13 mouse cellular contexts compared by ENCODE assay signal in genomic region chr3:57505991-57506390, GRCm38 (mm10).
DNase-seq lines count a peak whose midpoint lies in the region; ATAC-seq and TF ChIP-seq lines count a peak whose summit lies in the region.
"Had no signal": no experiment of that assay in that cellular context is flagged by ENCODE, and none has a peak within 500 bp of the region (broad histone marks: within the 10 kb centered on the region; RNA-seq: fewer than 3 reads in every experiment).

No protein-coding gene starts in this region.

- H3K27ac ChIP-seq in hindbrain, postnatal 0 days: no peak overlapping the region
- no peak overlapping the region for H3K27ac ChIP-seq in hindbrain, embryonic 11.5 days (ENCODE audit: low read depth, low read length)
- H3K27ac ChIP-seq in heart, embryonic 13.5 days (replicated peaks): peak overlapping the region; percentile 20; the same call in 1 of the 2 replicates
- H3K27ac ChIP-seq in limb, embryonic 10.5 days: no peak overlapping the region
- H3K27ac ChIP-seq in midbrain, embryonic 15.5 days: no peak overlapping the region
- H3K27ac ChIP-seq: forebrain, embryonic 12.5 days; neural tube, embryonic 12.5 days had no signal

- no peaks in the 10 kb centered on the region for H3K9me3 ChIP-seq in hindbrain, postnatal 0 days (ENCODE audit: low read length)
- no peaks in the 10 kb centered on the region for H3K9me3 ChIP-seq in hindbrain, embryonic 11.5 days (ENCODE audit: control insufficient read depth, low read length)
- H3K9me3 ChIP-seq in heart, embryonic 13.5 days: no peaks in the 10 kb centered on the region
- no peaks in the 10 kb centered on the region for H3K9me3 ChIP-seq in limb, embryonic 10.5 days (replicated peaks)
- H3K9me3 ChIP-seq in midbrain, embryonic 15.5 days: no peaks in the 10 kb centered on the region
- H3K9me3 ChIP-seq: forebrain, embryonic 12.5 days; neural tube, embryonic 12.5 days had no signal

- H3K4me3 ChIP-seq in hindbrain, postnatal 0 days (ENCODE audit: low read length): no peak overlapping the region
- H3K4me3 ChIP-seq in hindbrain, embryonic 11.5 days (ENCODE audit: low read depth, low read length): no peak overlapping the region
- no peak overlapping the region for H3K4me3 ChIP-seq in heart, embryonic 13.5 days
- H3K4me3 ChIP-seq in limb, embryonic 10.5 days: no peak overlapping the region
- H3K4me3 ChIP-seq in midbrain, embryonic 15.5 days: no peak overlapping the region
- H3K4me3 ChIP-seq: forebrain, embryonic 12.5 days; neural tube, embryonic 12.5 days had no signal

- H3K4me2 ChIP-seq in hindbrain, postnatal 0 days (ENCODE audit: low read depth, low read length): no peak overlapping the region
- H3K4me2 ChIP-seq in hindbrain, embryonic 11.5 days (replicated peaks; ENCODE audit: low read depth, low read length): no peak overlapping the region
- H3K4me2 ChIP-seq in heart, embryonic 13.5 days: no peak overlapping the region
- H3K4me2 ChIP-seq in midbrain, embryonic 15.5 days: no peak overlapping the region
- H3K4me2 ChIP-seq: forebrain, embryonic 12.5 days; neural tube, embryonic 12.5 days had no signal

- WGBS in hindbrain, postnatal 0 days: 69% methylated on average over 10 of the region's 10 CpGs
- 94% methylated on average over 10 of the region's 10 CpGs for WGBS in hindbrain, embryonic 11.5 days
- 79% methylated on average over 10 of the region's 10 CpGs for WGBS in heart, embryonic 13.5 days
- WGBS in limb, embryonic 10.5 days: 92% methylated on average over 10 of the region's 10 CpGs
- WGBS in midbrain, embryonic 15.5 days: 88% methylated on average over 10 of the region's 10 CpGs

- H3K9ac ChIP-seq in hindbrain, postnatal 0 days (replicated peaks; ENCODE audit: low read length): no peak overlapping the region
- H3K9ac ChIP-seq in hindbrain, embryonic 11.5 days (ENCODE audit: low read depth, low read length): no peak overlapping the region
- no peak overlapping the region for H3K9ac ChIP-seq in heart, embryonic 13.5 days
- no peak overlapping the region for H3K9ac ChIP-seq in midbrain, embryonic 15.5 days
- H3K9ac ChIP-seq: forebrain, embryonic 12.5 days; neural tube, embryonic 12.5 days had no signal

- no peak for ATAC-seq in hindbrain, postnatal 0 days
- ATAC-seq in hindbrain, embryonic 11.5 days (ENCODE audit: low FRiP score): no peak
- ATAC-seq in heart, embryonic 13.5 days (ENCODE audit: extremely low read depth, insufficient number of reproducible peaks, low FRiP score, low TSS enrichment): no peak
- ATAC-seq in midbrain, embryonic 15.5 days (replicated peaks): no peak

- DNase-seq in hindbrain, postnatal 0 days (ENCODE audit: low spot score): peak; percentile 5
- no peak for DNase-seq in hindbrain, embryonic 11.5 days (ENCODE audit: low spot score)
- DNase-seq in urinary bladder, postnatal 14 days (ENCODE audit: low spot score): peak; percentile 26
- no peak for DNase-seq in urinary bladder, postnatal 25 days (ENCODE audit: low spot score)
- no peak for DNase-seq in limb, embryonic 10.5 days (ENCODE audit: low spot score)
- DNase-seq in embryo, embryonic 10.5 days (ENCODE audit: low spot score): no peak
- DNase-seq: embryo, embryonic 11 days; spleen, adult 18-20 months had no signal

- no peaks in the 10 kb centered on the region for H3K36me3 ChIP-seq in hindbrain, postnatal 0 days (ENCODE audit: insufficient read depth, low read length)
- H3K36me3 ChIP-seq in hindbrain, embryonic 11.5 days (ENCODE audit: control insufficient read depth, insufficient read depth, low read length): no peaks in the 10 kb centered on the region
- peaks cover 7% of the 10 kb centered on the region for H3K36me3 ChIP-seq in heart, embryonic 13.5 days
- H3K36me3 ChIP-seq in limb, embryonic 10.5 days: no peaks in the 10 kb centered on the region
- no peaks in the 10 kb centered on the region for H3K36me3 ChIP-seq in midbrain, embryonic 15.5 days (replicated peaks)
- H3K36me3 ChIP-seq: forebrain, embryonic 12.5 days; neural tube, embryonic 12.5 days had no signal

- no peaks in the 10 kb centered on the region for H3K27me3 ChIP-seq in hindbrain, postnatal 0 days (ENCODE audit: insufficient read depth, low read length)
- H3K27me3 ChIP-seq in hindbrain, embryonic 11.5 days (ENCODE audit: control insufficient read depth, insufficient read depth, low read length): no peaks in the 10 kb centered on the region
- H3K27me3 ChIP-seq in heart, embryonic 13.5 days (replicated peaks): no peaks in the 10 kb centered on the region
- no peaks in the 10 kb centered on the region for H3K27me3 ChIP-seq in limb, embryonic 10.5 days (ENCODE audit: low read depth, poor library complexity, severe bottlenecking)
- no peaks in the 10 kb centered on the region for H3K27me3 ChIP-seq in midbrain, embryonic 15.5 days (replicated peaks)
- H3K27me3 ChIP-seq: CH12.LX; forebrain, embryonic 12.5 days; neural tube, embryonic 12.5 days had no signal

- no peak for TF ChIP-seq CTCF in hindbrain, postnatal 0 days (IDR thresholded peaks at IDR 0.05; ENCODE audit: low read depth)

- no peaks in the 10 kb centered on the region for H3K4me1 ChIP-seq in hindbrain, postnatal 0 days (ENCODE audit: insufficient read depth, low read length)
- H3K4me1 ChIP-seq in hindbrain, embryonic 11.5 days (replicated peaks; ENCODE audit: control insufficient read depth, insufficient read depth, low read length): no peaks in the 10 kb centered on the region
- peaks cover 33% of the 10 kb centered on the region for H3K4me1 ChIP-seq in heart, embryonic 13.5 days
- peaks cover 13% of the 10 kb centered on the region; the same call in 1 of the 2 replicates for H3K4me1 ChIP-seq in limb, embryonic 10.5 days
- no peaks in the 10 kb centered on the region for H3K4me1 ChIP-seq in midbrain, embryonic 15.5 days
- H3K4me1 ChIP-seq: forebrain, embryonic 12.5 days; neural tube, embryonic 12.5 days had no signal

Comparison
In these comparisons a context has a peak if more than half of its experiments do, and no peak if none do; other contexts are left out.
1. DNase-seq: peak in hindbrain, postnatal 0 days (single experiment) and urinary bladder, postnatal 14 days (single experiment); none in hindbrain, embryonic 11.5 days (single experiment), urinary bladder, postnatal 25 days (single experiment), limb, embryonic 10.5 days (single experiment) and embryo, embryonic 10.5 days (single experiment).